In genomic region chr5:88542651-88543282, GRCm38 (mm10) we compare ENCODE assay signal across 9 mouse cellular contexts. TPM values are rescaled to one million over a fixed set of nuclear protein-coding genes. Genes with fewer than 3 reads are reported as not detected.
DNase-seq lines count a peak whose midpoint lies in the region; ATAC-seq and TF ChIP-seq lines count a peak whose summit lies in the region.
"Had no signal": no experiment of that assay in that cellular context is flagged by ENCODE, and none has a peak within 500 bp of the region (broad histone marks: within the 10 kb centered on the region; RNA-seq: fewer than 3 reads in every experiment).

No protein-coding gene starts in this region.

- H3K36me3 ChIP-seq in kidney, postnatal 0 days (ENCODE audit: insufficient read depth, low read length): no peaks in the 10 kb centered on the region
- H3K36me3 ChIP-seq in midbrain, embryonic 16.5 days (ENCODE audit: control insufficient read depth, insufficient read depth, low read length): no peaks in the 10 kb centered on the region

- H3K4me1 ChIP-seq in kidney, postnatal 0 days (replicated peaks; ENCODE audit: insufficient read depth, low read length): no peaks in the 10 kb centered on the region
- H3K4me1 ChIP-seq in midbrain, embryonic 16.5 days (ENCODE audit: control insufficient read depth, insufficient read depth, low read length): no peaks in the 10 kb centered on the region

- peak; percentile 66; the same call in 1 of the 2 replicates for ATAC-seq in kidney, postnatal 0 days (replicated peaks; ENCODE audit: low FRiP score, low read depth)
- ATAC-seq in midbrain, embryonic 16.5 days: peak; percentile 64; the same call in 1 of the 2 replicates

- no peak overlapping the region for H3K27ac ChIP-seq in kidney, postnatal 0 days
- no peak overlapping the region for H3K27ac ChIP-seq in midbrain, embryonic 16.5 days (ENCODE audit: low read length)

- DNase-seq in left cerebral cortex, postnatal 10 days (ENCODE audit: extremely low spot score in 1 of 2, low spot score in 2 of 2): peak; percentile 44 to 47
- DNase-seq in left cerebral cortex, adult 11 months (ENCODE audit: low spot score): no peak
- peak; percentile 62 for DNase-seq in ES-CJ7 (ENCODE audit: low read depth, low spot score)
- DNase-seq in adrenal gland, postnatal 14 days: peak; percentile 68
- peak; percentile 26 for DNase-seq in gastrocnemius, postnatal 10 days
- DNase-seq in kidney, postnatal 0 days (ENCODE audit: low spot score): peak; percentile 72
- DNase-seq in urinary bladder, adult 18-20 months (ENCODE audit: low spot score in 2 of 2): no peak

- peak; percentile 82 for TF ChIP-seq CTCF in kidney, postnatal 0 days (IDR thresholded peaks at IDR 0.05; ENCODE audit: low read depth)

- intact Hi-C loops in left cerebral cortex, postnatal 10 days (cut with DNase I): loop anchor here (5.0 kb wide), 1 partner anchor 1690 kb away; no protein-coding TSS in a partner anchor

- no peak overlapping the region for H3K4me3 ChIP-seq in kidney, postnatal 0 days (replicated peaks; ENCODE audit: low read depth, low read length)
- H3K4me3 ChIP-seq in midbrain, embryonic 16.5 days (ENCODE audit: low read depth, low read length): no peak overlapping the region

- H3K9me3 ChIP-seq in kidney, postnatal 0 days (replicated peaks; ENCODE audit: low read length): no peaks in the 10 kb centered on the region
- H3K9me3 ChIP-seq in midbrain, embryonic 16.5 days (replicated peaks; ENCODE audit: control insufficient read depth, low read length, poor library complexity, severe bottlenecking): no peaks in the 10 kb centered on the region

- no peak overlapping the region for H3K4me2 ChIP-seq in kidney, postnatal 0 days (ENCODE audit: low read length)
- H3K4me2 ChIP-seq in midbrain, embryonic 16.5 days (ENCODE audit: low read length): no peak overlapping the region

- 57% methylated on average over 5 of the region's 5 CpGs for WGBS in kidney, postnatal 0 days
- 60% methylated on average over 5 of the region's 5 CpGs for WGBS in midbrain, embryonic 16.5 days

- no peak overlapping the region for H3K9ac ChIP-seq in kidney, postnatal 0 days (ENCODE audit: low read depth, low read length)
- H3K9ac ChIP-seq in midbrain, embryonic 16.5 days (ENCODE audit: low read depth, low read length): no peak overlapping the region

- H3K27me3 ChIP-seq in kidney, postnatal 0 days (ENCODE audit: insufficient read depth, low read length): no peaks in the 10 kb centered on the region
- H3K27me3 ChIP-seq in midbrain, embryonic 16.5 days (ENCODE audit: control insufficient read depth, insufficient read depth, low read depth, low read length): no peaks in the 10 kb centered on the region

RNA-seq across cellular contexts. Expression of gene Utp3, which starts 11.5 kb away (rescaled TPM):
- 10 to 100 TPM; 24.6 to 28.0 TPM for total RNA-seq in left cerebral cortex, postnatal 10 days (2021)
- 34.8 and 43.2 TPM in 2 replicates for total RNA-seq in adrenal gland, postnatal 14 days (2021)
- total RNA-seq in gastrocnemius, postnatal 10 days (2021): 10 to 100 TPM; 24.2 to 27.1 TPM
- 53.4 and 58.9 TPM in 2 replicates for polyA plus RNA-seq in kidney, postnatal 0 days (2015; fragmentation: Nextera tagmentation; extraction: Ambion mirVana)
- polyA plus RNA-seq in midbrain, embryonic 16.5 days (2015; fragmentation: Nextera tagmentation; extraction: Ambion mirVana): 48.3 and 49.8 TPM in 2 replicates

RNA-seq across cellular contexts. Expression of gene Jchain, which starts 15.1 kb away (rescaled TPM):
- under 1 TPM; 0.39 to 0.49 TPM for total RNA-seq in left cerebral cortex, postnatal 10 days (2021)
- total RNA-seq in adrenal gland, postnatal 14 days (2021): 0.98 and 1.5 TPM in 2 replicates
- under 1 TPM in 1 of 2 experiments, not detected in 1; 0.23 TPM for total RNA-seq in gastrocnemius, postnatal 10 days (2021)
- 0.13 and 0.19 TPM in 2 replicates for polyA plus RNA-seq in kidney, postnatal 0 days (2015; fragmentation: Nextera tagmentation; extraction: Ambion mirVana)
- 0.20 and 0.44 TPM in 2 replicates for polyA plus RNA-seq in midbrain, embryonic 16.5 days (2015; fragmentation: Nextera tagmentation; extraction: Ambion mirVana)

RNA-seq across cellular contexts. Expression of gene Rufy3, which starts 22.1 kb away (rescaled TPM):
- total RNA-seq in left cerebral cortex, postnatal 10 days (2021): 100 to 1,000 TPM; 217 to 229 TPM
- 24.2 and 30.6 TPM in 2 replicates for total RNA-seq in adrenal gland, postnatal 14 days (2021)
- total RNA-seq in gastrocnemius, postnatal 10 days (2021): 10 to 100 TPM in 1 of 2 experiments, 1 to 10 TPM in 1; 8.9 to 13.2 TPM
- polyA plus RNA-seq in kidney, postnatal 0 days (2015; fragmentation: Nextera tagmentation; extraction: Ambion mirVana): 17.9 and 18.8 TPM in 2 replicates
- polyA plus RNA-seq in midbrain, embryonic 16.5 days (2015; fragmentation: Nextera tagmentation; extraction: Ambion mirVana): 307 and 339 TPM in 2 replicates

RNA-seq across cellular contexts. Expression of gene Enam, which starts 55.0 kb away (rescaled TPM):
- not detected for total RNA-seq in left cerebral cortex, postnatal 10 days (2021)
- not detected in 2 replicates for total RNA-seq in adrenal gland, postnatal 14 days (2021)
- total RNA-seq in gastrocnemius, postnatal 10 days (2021): not detected
- polyA plus RNA-seq in kidney, postnatal 0 days (2015; fragmentation: Nextera tagmentation; extraction: Ambion mirVana): not detected in 2 replicates
- polyA plus RNA-seq in midbrain, embryonic 16.5 days (2015; fragmentation: Nextera tagmentation; extraction: Ambion mirVana): not detected in 2 replicates
- polyA plus RNA-seq: testis, adult 2 months had no signal

Comparison
In these comparisons a context has a peak if more than half of its experiments do, and no peak if none do; other contexts are left out.
1. DNase-seq: peak in left cerebral cortex, postnatal 10 days (2 of 2), ES-CJ7 (single experiment), adrenal gland, postnatal 14 days (single experiment), gastrocnemius, postnatal 10 days (single experiment) and kidney, postnatal 0 days (single experiment); none in left cerebral cortex, adult 11 months (single experiment) and urinary bladder, adult 18-20 months (0 of 2).